Mouse (Mus musculus): ENCODE data around the gene Batf. TPM values are rescaled to one million over a fixed set of nuclear protein-coding genes. Genes with fewer than 3 reads are reported as not detected.

Batf gene
- total RNA-seq, 2 experiments from 2014 or later: 1.1 to 1.2 TPM

- no peak for DNase-seq
- intact Hi-C loops (cut with DNase I): no loop called here
These were observed 27.7 kb downstream of the Batf start for GRCm38 (mm10) chr12:85714126-85714525.

- intact Hi-C loops (cut with DNase I): loop anchor here (5.0 kb wide), 2 partner anchors 63 to 228 kb away; no protein-coding TSS in a partner anchor
- DNase-seq: no peak
These were observed 38.8 kb downstream of the Batf start for GRCm38 (mm10) chr12:85725306-85725705.

GRCm38 (mm10) chr12:85726729-85727397, 40.4 kb downstream of the Batf start:
- intact Hi-C loops (cut with DNase I): loop anchor here (5.0 kb wide), 2 partner anchors 65 to 230 kb away; no protein-coding TSS in a partner anchor
- DNase-seq: no peak

GRCm38 (mm10) chr12:85728181-85728580, 41.7 kb downstream of the Batf start:
- DNase-seq: no peak
- intact Hi-C loops (cut with DNase I): loop anchor here (5.0 kb wide), 2 partner anchors 66 to 231 kb away; no protein-coding TSS in a partner anchor

GRCm38 (mm10) chr12:85729022-85729944, 42.8 kb downstream of the Batf start:
- DNase-seq: peak; percentile 68 to 84
- intact Hi-C loops (cut with DNase I): loop anchor here (5.0 kb wide), 2 partner anchors 67 to 232 kb away; no protein-coding TSS in a partner anchor

- DNase-seq: no peak
- intact Hi-C loops (cut with DNase I): loop anchor here (5.0 kb wide), 2 partner anchors 68 to 233 kb away; no protein-coding TSS in a partner anchor
These were observed 43.4 kb downstream of the Batf start for GRCm38 (mm10) chr12:85729945-85730290.

GRCm38 (mm10) chr12:85736203-85736602, 49.7 kb downstream of the Batf start:
- intact Hi-C loops (cut with DNase I): no loop called here
- peak in 1 of 2 experiments; percentile 54 for DNase-seq

GRCm38 (mm10) chr12:85736960-85737359, 50.5 kb downstream of the Batf start:
- no peak for DNase-seq
- intact Hi-C loops (cut with DNase I): no loop called here

GRCm38 (mm10) chr12:85745827-85746695, 59.6 kb downstream of the Batf start, which contains the start of gene Flvcr2:
TSS of gene Flvcr2 (plus strand) at chr12:85746539.
- DNase-seq: peak; percentile 81 to 86
- intact Hi-C loops (cut with DNase I): loop anchor here (1.0 to 2.0 kb wide), 2 partner anchors 72 to 333 kb away; partner anchors contain the start of gene Tgfb3

GRCm38 (mm10) chr12:85746696-85747219, 60.3 kb downstream of the Batf start:
- no peak for DNase-seq
- intact Hi-C loops (cut with DNase I): loop anchor here (1.0 to 2.0 kb wide), 2 partner anchors 72 to 332 kb away; partner anchors contain the start of gene Tgfb3

GRCm38 (mm10) chr12:85747343-85747742, 60.9 kb downstream of the Batf start:
- DNase-seq: no peak
- intact Hi-C loops (cut with DNase I): loop anchor here (2.0 kb wide), 1 partner anchor 331 kb away; the partner anchor contains the start of gene Tgfb3

- intact Hi-C loops (cut with DNase I): no loop called here
- DNase-seq: no peak
These were observed 63.4 kb downstream of the Batf start for GRCm38 (mm10) chr12:85749861-85750260.

- intact Hi-C loops (cut with DNase I): no loop called here
These were observed 65.6 kb downstream of the Batf start for GRCm38 (mm10) chr12:85752116-85752515.

GRCm38 (mm10) chr12:85753223-85753622, 66.8 kb downstream of the Batf start:
- intact Hi-C loops (cut with DNase I): no loop called here
- no peak for DNase-seq

More at GRCm38 (mm10) chr12:85752116-85752515, 65.6 kb downstream of the Batf start:
- DNase-seq: no peak

- intact Hi-C loops (cut with DNase I): no loop called here
- no peak for DNase-seq
These were observed 68.3 kb downstream of the Batf start for GRCm38 (mm10) chr12:85754611-85755265.

GRCm38 (mm10) chr12:85756455-85756854, 70.0 kb downstream of the Batf start:
- intact Hi-C loops (cut with DNase I): no loop called here
- no peak for DNase-seq

GRCm38 (mm10) chr12:85757074-85757473, 70.6 kb downstream of the Batf start:
- no peak for DNase-seq
- intact Hi-C loops (cut with DNase I): no loop called here

Measured in heart, postnatal 14 days (tissue).